Mouse (Mus musculus): Measurements from ENCODE around the gene Ppp1r35.

- TF ChIP-seq CTCF (IDR thresholded peaks at IDR 0.05; ENCODE audit: low read depth, low read length) (no peak), POLR2A (IDR thresholded peaks at IDR 0.05; ENCODE audit: extremely low read depth, insufficient read depth, low read length) (no peak)
Observed at GRCm38 (mm10) chr5:137755425-137755824, 23.2 kb upstream of the Ppp1r35 start.
